Mouse (Mus musculus): ENCODE measurements around the gene Eng. TPM values are rescaled to one million over a fixed set of nuclear protein-coding genes. Genes with fewer than 3 reads are reported as not detected.

The Eng gene
- polyA plus RNA-seq, 1 experiment from 2014 or later = 32.1 TPM

DNA sequence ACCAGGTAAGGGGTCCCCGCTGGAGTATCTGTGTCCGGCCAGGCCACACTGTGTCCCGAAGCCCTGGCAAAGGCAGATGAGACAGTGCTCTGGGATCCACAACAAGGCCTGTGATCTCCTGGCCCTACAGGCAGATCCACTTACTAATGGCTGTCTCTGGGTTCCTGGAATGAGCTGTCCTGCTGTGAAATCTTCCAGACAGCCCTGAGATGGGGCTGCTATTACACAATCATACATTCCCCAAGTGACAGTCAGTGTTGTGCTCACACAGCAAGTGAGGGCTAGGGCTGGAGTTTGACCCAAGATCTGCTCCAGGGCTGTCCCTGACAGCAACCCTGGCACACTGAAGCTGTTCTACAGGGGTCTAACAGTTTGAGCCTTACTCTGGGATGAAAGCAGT is 39.4 kb downstream of the Eng start:
- Histone ChIP-seq H3K4me1 (peaks cover 14% of the 10 kb centered on the region), H3K4me3 (no peak overlapping the region), H3K27me3 (no peaks in the 10 kb centered on the region), H3K4me2 (replicated peaks) (no peak overlapping the region), H3K27ac (no peak overlapping the region), H3K9ac (no peak overlapping the region), H3K9me3 (no peaks in the 10 kb centered on the region), H3K36me3 (peaks cover 59% of the 10 kb centered on the region)
- no peak for ATAC-seq (ENCODE audit: insufficient number of reproducible peaks, insufficient read depth, low FRiP score, low TSS enrichment)
- WGBS = 97% methylated on average over 3 of the region's 3 CpGs

DNA sequence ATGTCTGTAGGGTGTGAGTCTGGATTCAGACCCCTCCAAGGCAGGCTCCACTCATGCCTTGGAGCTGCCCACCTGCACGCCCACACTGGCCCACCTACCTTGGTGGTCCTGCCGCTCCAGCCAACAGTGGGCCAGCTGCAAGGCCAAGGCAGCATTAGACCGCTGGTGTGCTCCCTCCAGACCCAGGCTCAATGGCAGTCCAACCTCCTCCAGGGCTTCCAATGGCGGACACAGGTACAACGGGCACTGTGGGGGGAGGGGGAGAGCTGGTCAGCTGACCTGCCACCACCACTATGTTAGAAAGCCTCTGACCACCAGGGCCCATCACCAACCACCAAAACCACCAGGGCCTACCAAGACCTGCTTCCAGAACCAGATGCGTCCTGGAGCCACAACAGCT is 40.2 kb downstream of the Eng start:
- Histone ChIP-seq H3K4me2 (replicated peaks) (no peak overlapping the region), H3K27me3 (no peaks in the 10 kb centered on the region), H3K4me1 (peaks cover 16% of the 10 kb centered on the region), H3K9me3 (no peaks in the 10 kb centered on the region), H3K36me3 (peaks cover 59% of the 10 kb centered on the region), H3K27ac (no peak overlapping the region), H3K4me3 (no peak overlapping the region), H3K9ac (no peak overlapping the region)
- WGBS = 94% methylated on average over 6 of the region's 6 CpGs
- no peak for ATAC-seq (ENCODE audit: insufficient number of reproducible peaks, insufficient read depth, low FRiP score, low TSS enrichment)

DNA sequence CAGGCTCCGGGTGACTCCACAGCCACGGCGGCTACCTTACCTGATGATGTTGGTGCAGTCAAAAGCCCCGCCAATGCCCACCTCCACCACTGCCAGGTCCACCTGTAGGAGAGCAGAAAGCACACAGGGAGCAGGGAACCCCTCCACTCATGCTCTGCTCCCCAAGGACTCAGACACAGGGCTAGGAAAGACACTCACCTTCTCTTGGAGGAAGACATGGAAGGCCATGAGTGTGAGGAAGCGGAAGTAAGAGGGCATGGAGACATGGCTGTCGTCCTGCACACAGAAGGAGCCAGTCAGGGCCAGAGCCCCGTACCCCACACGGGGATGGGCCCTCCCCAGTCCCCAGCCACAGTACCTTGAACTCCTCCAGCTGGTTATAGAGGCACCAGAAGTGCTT is 41.2 kb downstream of the Eng start:
- ATAC-seq (ENCODE audit: insufficient number of reproducible peaks, insufficient read depth, low FRiP score, low TSS enrichment) = no peak
- no peak overlapping the region for H3K9ac ChIP-seq
- no peaks in the 10 kb centered on the region for H3K9me3 ChIP-seq
- peaks cover 10% of the 10 kb centered on the region; the same call in 1 of the 2 replicates for H3K4me1 ChIP-seq
- H3K27ac ChIP-seq = no peak overlapping the region
- no peak overlapping the region for H3K4me3 ChIP-seq
- H3K4me2 ChIP-seq (replicated peaks) = no peak overlapping the region
- 95% methylated on average over 8 of the region's 8 CpGs for WGBS
- peaks cover 55% of the 10 kb centered on the region for H3K36me3 ChIP-seq
- H3K27me3 ChIP-seq = no peaks in the 10 kb centered on the region

DNA sequence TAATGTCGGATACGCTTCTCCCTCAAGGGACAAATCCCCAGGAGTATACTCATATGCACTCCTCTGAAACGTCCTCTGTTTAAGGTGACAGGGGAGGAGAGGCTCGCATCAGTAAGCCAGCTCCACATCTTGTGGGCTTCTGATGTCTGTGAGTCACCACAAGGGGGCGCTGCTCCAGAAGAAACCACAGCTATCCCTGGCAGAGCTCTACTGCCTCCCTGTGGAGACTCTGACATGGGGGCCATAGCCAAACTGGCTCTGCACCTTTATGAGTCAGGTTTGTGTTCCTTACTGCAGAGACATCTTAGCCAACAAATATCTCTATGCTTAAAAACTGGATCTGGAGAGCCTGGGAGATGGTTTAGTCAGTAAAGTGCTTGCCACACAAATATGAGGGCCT is 43.0 kb downstream of the Eng start:
- no peak overlapping the region for H3K4me3 ChIP-seq
- no peak for ATAC-seq (ENCODE audit: insufficient number of reproducible peaks, insufficient read depth, low FRiP score, low TSS enrichment)
- peaks cover 18% of the 10 kb centered on the region for H3K4me1 ChIP-seq
- H3K27ac ChIP-seq = no peak overlapping the region
- H3K36me3 ChIP-seq = peaks cover 36% of the 10 kb centered on the region
- no peaks in the 10 kb centered on the region for H3K9me3 ChIP-seq
- WGBS = 22% methylated on average over 5 of the region's 5 CpGs
- no peak overlapping the region for H3K9ac ChIP-seq
- no peaks in the 10 kb centered on the region for H3K27me3 ChIP-seq
- no peak overlapping the region for H3K4me2 ChIP-seq (replicated peaks)

DNA sequence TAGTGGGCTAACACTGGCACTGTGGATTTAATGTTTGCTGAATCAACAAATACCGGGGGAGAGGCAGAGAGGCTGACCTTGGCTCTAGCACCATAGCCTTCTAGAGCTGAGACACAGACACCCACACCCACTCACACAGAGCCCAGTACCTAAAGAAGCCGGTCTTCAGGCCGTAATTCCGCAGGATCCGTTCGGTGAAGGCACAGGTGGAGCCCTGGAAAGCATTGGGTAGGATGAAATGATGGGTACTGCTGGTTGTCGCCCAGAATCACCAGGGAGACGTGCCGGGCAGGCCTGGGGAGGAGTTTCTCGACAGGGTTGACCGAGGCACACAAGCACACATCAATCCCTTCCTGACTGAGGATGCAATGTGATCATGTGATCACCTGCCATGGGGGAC is 44.6 kb downstream of the Eng start:
- H3K4me1 ChIP-seq = peaks cover 18% of the 10 kb centered on the region
- H3K36me3 ChIP-seq = peaks cover 20% of the 10 kb centered on the region
- H3K9me3 ChIP-seq = no peaks in the 10 kb centered on the region
- H3K27me3 ChIP-seq = no peaks in the 10 kb centered on the region
- no peak for ATAC-seq (ENCODE audit: insufficient number of reproducible peaks, insufficient read depth, low FRiP score, low TSS enrichment)
- H3K9ac ChIP-seq = no peak overlapping the region
- H3K4me3 ChIP-seq = no peak overlapping the region
- 84% methylated on average over 11 of the region's 11 CpGs for WGBS
- H3K4me2 ChIP-seq (replicated peaks) = no peak overlapping the region
- no peak overlapping the region for H3K27ac ChIP-seq

DNA sequence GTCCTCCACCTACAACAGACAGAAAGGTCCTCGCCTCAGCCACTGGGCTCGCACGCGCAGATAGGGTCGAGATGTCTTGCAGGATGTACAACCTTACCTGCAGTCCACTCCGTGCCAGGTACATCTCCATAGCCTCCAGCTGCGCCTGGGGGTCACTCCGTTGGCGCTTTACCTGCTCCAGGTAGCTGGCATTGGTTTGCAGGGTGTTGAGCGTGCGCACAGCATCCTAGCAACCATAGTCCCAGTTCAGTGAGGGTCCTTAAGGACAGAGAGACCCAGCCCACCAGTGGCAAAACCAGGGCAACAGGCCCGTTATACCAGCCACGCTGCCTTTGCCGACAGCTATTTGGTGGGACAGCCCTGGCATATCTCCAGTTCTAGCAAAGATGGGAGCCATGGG is 46.1 kb downstream of the Eng start:
- no peak for ATAC-seq (ENCODE audit: insufficient number of reproducible peaks, insufficient read depth, low FRiP score, low TSS enrichment)
- H3K36me3 ChIP-seq = peaks cover 5% of the 10 kb centered on the region
- WGBS = 94% methylated on average over 14 of the region's 14 CpGs
- no peak overlapping the region for H3K27ac ChIP-seq
- no peaks in the 10 kb centered on the region for H3K27me3 ChIP-seq
- H3K9ac ChIP-seq = no peak overlapping the region
- H3K4me2 ChIP-seq (replicated peaks) = peak overlapping the region; percentile 81
- peaks cover 18% of the 10 kb centered on the region for H3K4me1 ChIP-seq
- H3K4me3 ChIP-seq = no peak overlapping the region
- H3K9me3 ChIP-seq = no peaks in the 10 kb centered on the region

DNA sequence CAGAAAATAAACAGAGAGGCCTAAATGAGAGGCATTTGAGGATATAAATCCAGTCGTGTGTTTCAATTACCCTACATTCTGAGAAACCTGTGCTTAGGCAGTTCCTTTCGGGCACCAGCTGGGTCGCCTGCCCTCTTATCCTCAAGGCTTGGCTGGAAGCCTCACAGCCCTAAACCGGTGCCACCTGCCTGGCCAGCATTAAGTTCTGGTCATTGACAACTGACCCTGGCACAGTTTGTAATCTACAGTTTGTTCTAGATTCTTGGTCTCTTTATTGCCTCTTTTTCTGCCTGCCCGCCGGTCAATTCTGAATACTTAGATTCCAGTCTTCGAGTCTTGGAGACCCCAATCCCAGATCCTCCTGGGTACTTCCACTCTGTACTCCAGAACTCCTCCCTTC is 46.9 kb downstream of the Eng start:
- 19% methylated on average over 7 of the region's 7 CpGs for WGBS
- peaks cover 18% of the 10 kb centered on the region for H3K4me1 ChIP-seq

DNA sequence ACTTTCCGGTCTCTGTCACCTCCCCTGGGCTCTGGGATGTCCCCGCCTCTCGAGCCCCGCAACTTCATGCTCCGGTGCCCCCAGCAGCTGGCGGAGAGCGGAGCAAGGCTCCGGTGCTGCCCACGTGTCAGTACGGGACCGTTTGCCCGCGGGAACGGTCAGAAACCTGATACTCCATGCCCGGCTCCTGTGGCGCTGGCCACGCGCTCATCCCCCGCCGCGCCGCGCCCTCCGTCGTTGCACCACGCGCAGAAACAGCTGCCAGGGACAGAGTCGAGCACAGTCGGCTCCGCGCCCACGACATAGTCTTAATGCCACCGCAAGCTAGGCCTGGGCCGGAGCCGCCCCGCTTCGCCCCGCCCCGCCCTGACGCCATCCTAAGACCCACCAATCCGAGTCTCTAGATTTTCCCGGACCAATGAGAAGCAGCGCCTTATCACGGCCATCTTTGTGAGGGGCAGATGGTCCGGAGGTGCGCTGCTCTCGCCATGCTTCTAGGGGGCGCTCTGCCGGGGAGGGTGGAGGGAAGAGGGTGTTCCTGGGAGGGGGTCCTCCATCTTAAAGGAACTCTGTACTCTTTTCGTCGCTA is 47.5 kb downstream of the Eng start:
- Histone ChIP-seq H3K36me3 (no peaks in the 10 kb centered on the region), H3K27me3 (no peaks in the 10 kb centered on the region), H3K4me1 (peaks cover 18% of the 10 kb centered on the region), H3K27ac (peak overlapping the region; percentile 84), H3K4me2 (replicated peaks) (peak overlapping the region; percentile 81), H3K4me3 (peak overlapping the region; percentile 92), H3K9ac (peak overlapping the region; percentile 89), H3K9me3 (no peaks in the 10 kb centered on the region)
- WGBS = under 1% methylated on average over 51 of the region's 51 CpGs
- peak; percentile 94 for ATAC-seq (ENCODE audit: insufficient number of reproducible peaks, insufficient read depth, low FRiP score, low TSS enrichment)

More for the DNA sequence above, 46.9 kb downstream of the Eng start:
- Histone ChIP-seq H3K9me3 (no peaks in the 10 kb centered on the region), H3K4me3 (peak overlapping the region; percentile 92), H3K36me3 (no peaks in the 10 kb centered on the region), H3K9ac (peak overlapping the region; percentile 89), H3K4me2 (replicated peaks) (peak overlapping the region; percentile 81), H3K27me3 (no peaks in the 10 kb centered on the region), H3K27ac (0 out of 2 replicates have a peak overlapping the region, but pooled peaks have one; percentile 81)
- no peak for ATAC-seq (ENCODE audit: insufficient number of reproducible peaks, insufficient read depth, low FRiP score, low TSS enrichment)

DNA sequence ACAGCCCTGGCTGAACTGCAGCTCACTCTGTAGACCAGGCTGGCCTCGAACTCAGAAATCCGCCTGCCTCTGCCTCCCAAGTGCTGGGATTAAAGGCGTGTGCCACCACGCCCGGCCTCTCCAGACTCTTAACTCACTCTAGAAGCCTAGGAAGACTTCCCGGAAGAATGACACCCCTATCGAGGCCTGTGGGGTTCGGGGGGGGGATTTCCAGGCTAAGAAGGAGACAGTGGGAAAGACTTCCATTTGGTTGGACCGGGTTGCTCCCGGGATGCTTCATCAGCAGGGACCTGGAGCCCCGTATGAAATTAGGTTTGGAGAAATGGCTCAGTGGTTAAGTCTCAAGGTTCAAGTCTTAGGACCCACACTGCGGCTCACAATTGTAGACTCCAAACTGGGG is 48.3 kb downstream of the Eng start:
- H3K36me3 ChIP-seq = no peaks in the 10 kb centered on the region
- 85% methylated on average over 12 of the region's 12 CpGs for WGBS
- peaks cover 18% of the 10 kb centered on the region for H3K4me1 ChIP-seq
- no peaks in the 10 kb centered on the region for H3K27me3 ChIP-seq
- ATAC-seq (ENCODE audit: insufficient number of reproducible peaks, insufficient read depth, low FRiP score, low TSS enrichment) = no peak
- H3K9me3 ChIP-seq = no peaks in the 10 kb centered on the region
- peak overlapping the region; percentile 84 for H3K27ac ChIP-seq
- H3K9ac ChIP-seq = no peak overlapping the region; the same call in 1 of the 2 replicates
- peak overlapping the region; percentile 81 for H3K4me2 ChIP-seq (replicated peaks)
- peak overlapping the region; percentile 92; the same call in 1 of the 2 replicates for H3K4me3 ChIP-seq

DNA sequence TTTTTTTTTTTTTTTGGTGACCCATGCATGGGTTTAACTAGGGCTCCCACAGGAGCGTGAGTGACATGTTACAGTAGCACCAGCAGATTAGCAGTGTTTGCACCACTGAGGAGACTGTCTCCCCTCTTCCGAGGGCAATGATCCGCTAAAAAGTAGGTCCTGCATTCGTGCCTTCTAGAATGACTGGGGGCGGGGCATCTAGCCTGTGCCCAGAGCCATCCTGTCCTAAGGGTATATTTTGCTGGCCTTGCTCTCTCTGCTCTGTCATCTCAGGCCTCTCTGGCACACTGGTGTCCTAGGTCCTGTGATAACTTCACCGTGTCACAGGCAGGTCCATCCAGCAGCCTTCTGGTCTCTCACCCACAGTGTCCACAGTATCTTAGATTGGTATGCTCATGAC is 53.3 kb downstream of the Eng start:
- H3K9ac ChIP-seq = no peak overlapping the region
- no peak for ATAC-seq (ENCODE audit: insufficient number of reproducible peaks, insufficient read depth, low FRiP score, low TSS enrichment)

DNA sequence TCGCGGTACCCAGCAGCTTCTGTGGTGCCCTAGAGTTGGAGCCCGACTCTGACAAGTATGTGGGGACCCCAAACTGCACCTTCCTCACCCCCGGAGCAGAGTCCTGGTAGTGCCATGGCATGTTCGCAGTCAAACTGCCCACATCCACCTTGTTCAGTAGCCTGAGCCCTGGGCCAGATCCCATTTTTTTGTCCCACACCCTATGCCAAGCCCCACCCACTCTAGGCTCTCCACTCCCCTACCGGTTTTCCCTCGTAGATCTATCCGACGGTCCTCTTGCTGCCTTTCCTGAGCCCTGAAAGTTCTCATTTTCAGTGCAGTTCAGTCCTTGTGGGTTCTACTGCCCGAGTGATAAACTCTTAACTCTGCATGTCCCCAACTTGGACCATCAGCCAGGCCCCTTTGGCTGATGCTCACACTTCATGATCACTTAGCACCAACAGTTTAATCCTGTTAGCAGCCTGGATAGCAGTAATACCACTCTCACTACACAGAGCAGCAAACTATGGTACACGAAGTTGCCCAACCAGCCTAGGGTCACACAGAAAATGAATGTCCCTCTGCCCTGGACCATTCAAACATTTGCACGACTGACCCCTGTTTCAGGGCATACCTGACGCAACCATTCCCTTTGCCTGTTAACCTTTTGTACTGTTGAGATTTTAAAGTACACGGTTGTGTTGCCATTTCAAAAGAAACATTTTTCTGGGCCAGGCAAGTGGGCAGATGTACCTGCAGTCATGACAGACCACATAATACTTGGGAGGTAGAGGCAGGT is 54.8 kb downstream of the Eng start:
- no peaks in the 10 kb centered on the region for H3K4me1 ChIP-seq
- WGBS = 90% methylated on average over 14 of the region's 14 CpGs
- no peak overlapping the region for H3K4me2 ChIP-seq (replicated peaks)
- H3K9me3 ChIP-seq = no peaks in the 10 kb centered on the region
- no peak overlapping the region for H3K27ac ChIP-seq
- no peak overlapping the region for H3K9ac ChIP-seq
- no peaks in the 10 kb centered on the region for H3K27me3 ChIP-seq
- peaks cover 38% of the 10 kb centered on the region for H3K36me3 ChIP-seq
- ATAC-seq (ENCODE audit: insufficient number of reproducible peaks, insufficient read depth, low FRiP score, low TSS enrichment) = no peak
- no peak overlapping the region for H3K4me3 ChIP-seq

More for the DNA sequence above, 53.3 kb downstream of the Eng start:
- H3K9me3 ChIP-seq = no peaks in the 10 kb centered on the region
- no peaks in the 10 kb centered on the region for H3K4me1 ChIP-seq
- H3K4me2 ChIP-seq (replicated peaks) = no peak overlapping the region
- no peak overlapping the region for H3K4me3 ChIP-seq
- 74% methylated on average over 6 of the region's 6 CpGs for WGBS
- no peak overlapping the region for H3K27ac ChIP-seq
- no peaks in the 10 kb centered on the region for H3K27me3 ChIP-seq
- peaks cover 23% of the 10 kb centered on the region for H3K36me3 ChIP-seq

DNA sequence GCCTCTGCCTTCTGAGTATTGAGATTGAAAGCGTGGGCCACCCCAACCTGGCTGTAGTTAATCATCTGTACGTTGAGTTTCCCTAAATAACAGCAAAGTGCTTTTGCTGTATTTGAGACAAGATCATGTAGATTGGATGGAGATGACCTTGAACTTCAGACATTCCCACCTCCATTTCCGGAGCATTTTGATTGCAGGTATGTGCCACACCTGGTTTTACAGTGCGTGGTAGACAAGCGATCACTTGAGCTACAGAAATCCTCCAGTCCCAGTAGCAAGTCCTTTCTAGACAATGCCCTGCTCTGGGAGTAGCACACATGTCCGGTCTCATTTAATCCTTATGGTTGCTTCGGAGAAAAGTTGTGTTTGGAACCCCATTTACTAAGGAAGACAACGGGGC is 56.7 kb downstream of the Eng start:
- H3K4me3 ChIP-seq = no peak overlapping the region
- H3K9me3 ChIP-seq = no peaks in the 10 kb centered on the region
- H3K4me2 ChIP-seq (replicated peaks) = no peak overlapping the region
- ATAC-seq (ENCODE audit: insufficient number of reproducible peaks, insufficient read depth, low FRiP score, low TSS enrichment) = no peak
- no peak overlapping the region for H3K27ac ChIP-seq
- H3K27me3 ChIP-seq = no peaks in the 10 kb centered on the region
- peaks cover 56% of the 10 kb centered on the region for H3K36me3 ChIP-seq
- H3K4me1 ChIP-seq = no peaks in the 10 kb centered on the region
- WGBS = 91% methylated on average over 8 of the region's 8 CpGs
- no peak overlapping the region for H3K9ac ChIP-seq
